Mouse (Mus musculus) ES-Bruce4 (cell line): Measurements from ENCODE around the gene Cib1.

Experiments
- CTCF ChIP-seq: IDR thresholded peaks from one replicate; pipeline ENCODE4 v1.8.1; 2011; ENCODE audit warnings: low read depth, low read length
- EP300 ChIP-seq: IDR thresholded peaks from 2 replicates; pipeline ENCODE4 v1.6.1; 2011; ENCODE audit warnings: low read depth, low read length; ENCODE audit not compliant: insufficient read depth
- POLR2A ChIP-seq: IDR thresholded peaks from one replicate; pipeline ENCODE4 v1.8.1; 2011; ENCODE audit warnings: low read length; ENCODE audit not compliant: insufficient read depth

DNA sequence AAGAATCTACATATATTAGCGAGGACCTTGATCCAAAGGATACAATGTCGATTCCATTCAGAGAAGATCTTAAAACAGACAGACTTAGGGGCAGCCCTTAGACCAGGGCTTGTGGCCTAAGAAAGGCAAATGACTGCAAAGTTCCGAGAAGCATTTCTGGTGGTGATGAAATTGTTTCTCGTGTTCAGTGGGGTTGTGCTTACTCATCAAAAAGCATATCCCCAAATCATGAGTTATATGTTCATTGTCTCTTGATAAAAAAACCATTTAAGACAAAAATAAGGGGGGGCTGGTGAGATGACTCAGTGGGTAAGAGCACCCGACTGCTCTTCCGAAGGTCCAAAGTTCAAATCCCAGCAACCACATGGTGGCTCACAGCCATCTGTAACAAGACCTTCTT is 53.3 kb downstream of the Cib1 start:
- no peak for TF ChIP-seq CTCF
- TF ChIP-seq EP300, result no peak
- no peak for TF ChIP-seq POLR2A
